In the genomic region with DNA sequence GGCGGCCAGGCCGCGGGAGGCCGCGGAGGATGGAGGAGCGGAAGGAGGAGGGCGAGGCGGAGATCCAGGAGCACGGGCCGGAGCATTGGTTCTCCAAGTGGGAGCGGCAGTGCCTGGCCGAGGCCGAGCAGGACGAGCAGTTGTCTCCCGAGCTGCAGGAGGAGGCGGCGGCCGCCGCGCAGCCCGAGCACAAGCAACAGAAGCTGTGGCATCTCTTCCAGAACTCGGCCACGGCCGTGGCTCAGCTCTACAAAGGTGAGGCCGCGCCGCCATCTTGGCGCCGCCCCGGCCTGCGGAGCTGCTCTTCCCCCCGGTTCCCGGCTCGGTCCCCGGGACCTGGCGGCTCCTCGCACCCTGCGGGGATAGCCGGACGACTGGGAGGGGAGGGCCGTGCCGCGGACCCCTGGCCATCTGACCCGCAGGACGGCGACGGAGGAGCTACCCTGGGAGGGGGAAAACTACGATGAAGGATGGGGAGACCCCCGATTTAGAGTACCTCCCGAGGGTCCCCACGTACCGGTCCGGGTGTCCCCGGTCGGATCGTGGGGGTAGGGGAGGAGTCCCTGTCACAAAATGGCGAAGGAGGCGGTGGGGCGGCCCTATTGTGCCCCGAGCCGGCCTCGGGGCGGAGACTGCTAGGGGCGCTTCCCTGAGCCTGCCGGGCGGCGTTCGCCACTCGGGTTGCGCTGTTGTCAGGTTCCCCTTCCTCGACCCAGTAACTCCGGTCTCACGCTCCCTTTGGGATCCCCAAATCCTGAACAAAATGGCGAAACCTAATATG, we compare ENCODE assay signal across 8 mouse cellular contexts. TPM values are rescaled to one million over a fixed set of nuclear protein-coding genes. Genes with fewer than 3 reads are reported as not detected.
DNase-seq lines count a peak whose midpoint lies in the region; ATAC-seq and TF ChIP-seq lines count a peak whose summit lies in the region.

No protein-coding gene starts in this region.

- no peak for TF ChIP-seq CTCF in G1E (IDR thresholded peaks at IDR 0.05; ENCODE audit: low read depth, low read length)
- no peak for TF ChIP-seq CTCF in lung, postnatal 0 days (IDR thresholded peaks at IDR 0.05)

- no peaks in the 10 kb centered on the region for H3K9me3 ChIP-seq in G1E (replicated peaks)
- no peaks in the 10 kb centered on the region for H3K9me3 ChIP-seq in lung, postnatal 0 days (ENCODE audit: low read length)

- no peak for TF ChIP-seq EP300 in lung, postnatal 0 days (IDR thresholded peaks at IDR 0.05)

- peak overlapping the region; percentile 96 for H3K9ac ChIP-seq in lung, postnatal 0 days (replicated peaks; ENCODE audit: low read depth)

- H3K36me3 ChIP-seq in G1E (replicated peaks): peaks cover 37% of the 10 kb centered on the region
- H3K36me3 ChIP-seq in lung, postnatal 0 days (ENCODE audit: insufficient read depth, low read length): no peaks in the 10 kb centered on the region; the same call in 1 of the 2 replicates

- H3K4me2 ChIP-seq in lung, postnatal 0 days (replicated peaks; ENCODE audit: low read depth, low read length): peak overlapping the region; percentile 75

- WGBS in lung, postnatal 0 days: 3% methylated on average over 51 of the region's 74 CpGs

- ATAC-seq in G1E (ENCODE audit: extremely low read depth, insufficient number of reproducible peaks, low FRiP score, poor library complexity, severe bottlenecking): peak; percentile 15; the same call in 1 of the 2 replicates
- ATAC-seq in hematopoietic stem cell, adult 5-6 weeks (replicated peaks in 1 of 2; ENCODE audit: insufficient read depth in 1 of 2, low FRiP score in 2 of 2, low TSS enrichment in 1 of 2, low read depth in 1 of 2, poor library complexity in 2 of 2, severe bottlenecking in 2 of 2): peak; percentile 46 to 47
- peak; percentile 7; the same call in 1 of the 2 replicates for ATAC-seq in lung, postnatal 0 days

- H3K4me3 ChIP-seq in G1E (ENCODE audit: low read depth, low read length): peak overlapping the region; percentile 97
- H3K4me3 ChIP-seq in lung, postnatal 0 days (ENCODE audit: low read depth, low read length): peak overlapping the region; percentile 100

- no peaks in the 10 kb centered on the region for H3K27me3 ChIP-seq in G1E (ENCODE audit: insufficient read depth, low read length)
- no peaks in the 10 kb centered on the region for H3K27me3 ChIP-seq in lung, postnatal 0 days (replicated peaks; ENCODE audit: insufficient read depth, low read length)

- peak; percentile 63 for DNase-seq in G1E (ENCODE audit: low spot score)
- DNase-seq in cerebellum, adult 8-10 months: peak; percentile 63
- peak; percentile 29 for DNase-seq in forelimb bud, embryonic 11.5 days (ENCODE audit: low read depth, low spot score)
- DNase-seq in layer of hippocampus, postnatal 10 days (ENCODE audit: low spot score in 2 of 2): peak; percentile 66 to 75
- DNase-seq in lung, postnatal 0 days (ENCODE audit: low spot score): peak; percentile 86
- DNase-seq in ovary, adult 18-20 months (ENCODE audit: low spot score): peak; percentile 62
- DNase-seq in thymus, postnatal 0 days (ENCODE audit: low spot score): peak; percentile 71

- H3K27ac ChIP-seq in lung, postnatal 0 days (ENCODE audit: low read length): peak overlapping the region; percentile 99

- H3K4me1 ChIP-seq in G1E (ENCODE audit: insufficient read depth, low read depth, low read length): peaks cover 28% of the 10 kb centered on the region
- H3K4me1 ChIP-seq in lung, postnatal 0 days (ENCODE audit: insufficient read depth, low read depth, low read length): peaks cover 15% of the 10 kb centered on the region; the same call in 1 of the 2 replicates

RNA-seq across cellular contexts. Expression of gene 1810013L24Rik, which starts 0.7 kb away (rescaled TPM):
- total RNA-seq in G1E (2014; fragmentation: Nextera tagmentation) (91.4 and 92.2 TPM in 2 replicates), G1E (2017) (48.9 and 58.1 TPM in 2 replicates)
- 17.7 and 22.0 TPM in 2 replicates for polyA plus RNA-seq in G1E (2012)
- total RNA-seq in hematopoietic stem cell, adult 5-6 weeks (2017): 72.4 and 84.2 TPM in 2 replicates
- 100 to 1,000 TPM; 119 to 135 TPM for total RNA-seq in layer of hippocampus, postnatal 10 days (2021)
- polyA plus RNA-seq in lung, postnatal 0 days (2015; fragmentation: Nextera tagmentation; extraction: Ambion mirVana): 19.7 and 20.3 TPM in 2 replicates
- 18.3 and 24.5 TPM in 2 replicates for polyA plus RNA-seq in thymus, postnatal 0 days (2015; fragmentation: Nextera tagmentation; extraction: Ambion mirVana)

RNA-seq across cellular contexts. Expression of gene Usp7, which starts 38.5 kb away (rescaled TPM):
- total RNA-seq in G1E (2014; fragmentation: Nextera tagmentation) (234 and 362 TPM in 2 replicates), G1E (2017) (132 and 150 TPM in 2 replicates)
- polyA plus RNA-seq in G1E (2012): 25.9 and 26.9 TPM in 2 replicates
- 214 and 221 TPM in 2 replicates for total RNA-seq in hematopoietic stem cell, adult 5-6 weeks (2017)
- 100 to 1,000 TPM; 153 to 157 TPM for total RNA-seq in layer of hippocampus, postnatal 10 days (2021)
- polyA plus RNA-seq in lung, postnatal 0 days (2015; fragmentation: Nextera tagmentation; extraction: Ambion mirVana): 16.5 and 17.6 TPM in 2 replicates
- polyA plus RNA-seq in thymus, postnatal 0 days (2015; fragmentation: Nextera tagmentation; extraction: Ambion mirVana): 43.0 and 50.3 TPM in 2 replicates

Comparison
In these comparisons a context has a peak if more than half of its experiments do, and no peak if none do; other contexts are left out.
1. Peak in every context shown above with its lines: DNase-seq, ATAC-seq, H3K4me3 ChIP-seq and H3K27ac ChIP-seq.
2. DNase-seq: peak in every context shown above with its lines; median percentile 86 in lung, postnatal 0 days; 71 in thymus, postnatal 0 days; 70 in layer of hippocampus, postnatal 10 days; 63 in G1E; 63 in cerebellum, adult 8-10 months; 62 in ovary, adult 18-20 months; 29 in forelimb bud, embryonic 11.5 days.